Mouse (Mus musculus) myocyte (in vitro differentiated cells): ENCODE measurements around the gene Fars2.

ENCODE experiments used
- CEBPB ChIP-seq: IDR thresholded peaks from 2 replicates; pipeline ENCODE4 v1.6.1; 2011; ENCODE audit warnings: mild to moderate bottlenecking, moderate library complexity; ENCODE audit not compliant: poor library complexity, insufficient read depth, severe bottlenecking
- MYOD1 ChIP-seq, 3 experiments: IDR thresholded peaks; one replicate each; pipeline ENCODE4 v1.6.1; 2011; ENCODE audit warnings: control low read depth in 2 of 3, low read depth in 2 of 3, mild to moderate bottlenecking in 2 of 3, moderate library complexity in 1 of 3; ENCODE audit not compliant: insufficient read length in 2 of 3, control insufficient read depth in 1 of 3
- MYOG ChIP-seq, 3 experiments: IDR thresholded peaks; one replicate each; pipeline ENCODE4 v1.6.1; 2011; ENCODE audit warnings: control low read depth in 2 of 3, low read depth in 2 of 3, mild to moderate bottlenecking in 2 of 3; ENCODE audit not compliant: insufficient read length in 2 of 3, control insufficient read depth in 1 of 3, insufficient read depth in 1 of 3
- POLR2A ChIP-seq: IDR thresholded peaks from one replicate; pipeline ENCODE4 v1.6.1; 2011; ENCODE audit warnings: low read depth, mild to moderate bottlenecking, control low read depth, moderate library complexity; ENCODE audit not compliant: insufficient read length
- POLR2AphosphoS2 ChIP-seq: IDR thresholded peaks from one replicate; pipeline ENCODE4 v1.6.1; 2011; ENCODE audit warnings: low read depth, control low read depth; ENCODE audit not compliant: insufficient read length
- REST ChIP-seq: IDR thresholded peaks from one replicate; pipeline ENCODE4 v1.6.1; 2011; ENCODE audit warnings: mild to moderate bottlenecking, control low read depth, moderate library complexity; ENCODE audit not compliant: insufficient read depth, insufficient read length
- TCF12 ChIP-seq: IDR thresholded peaks from one replicate; pipeline ENCODE4 v1.6.1; 2011; ENCODE audit warnings: mild to moderate bottlenecking, control low read depth; ENCODE audit not compliant: poor library complexity, insufficient read depth, severe bottlenecking

DNA sequence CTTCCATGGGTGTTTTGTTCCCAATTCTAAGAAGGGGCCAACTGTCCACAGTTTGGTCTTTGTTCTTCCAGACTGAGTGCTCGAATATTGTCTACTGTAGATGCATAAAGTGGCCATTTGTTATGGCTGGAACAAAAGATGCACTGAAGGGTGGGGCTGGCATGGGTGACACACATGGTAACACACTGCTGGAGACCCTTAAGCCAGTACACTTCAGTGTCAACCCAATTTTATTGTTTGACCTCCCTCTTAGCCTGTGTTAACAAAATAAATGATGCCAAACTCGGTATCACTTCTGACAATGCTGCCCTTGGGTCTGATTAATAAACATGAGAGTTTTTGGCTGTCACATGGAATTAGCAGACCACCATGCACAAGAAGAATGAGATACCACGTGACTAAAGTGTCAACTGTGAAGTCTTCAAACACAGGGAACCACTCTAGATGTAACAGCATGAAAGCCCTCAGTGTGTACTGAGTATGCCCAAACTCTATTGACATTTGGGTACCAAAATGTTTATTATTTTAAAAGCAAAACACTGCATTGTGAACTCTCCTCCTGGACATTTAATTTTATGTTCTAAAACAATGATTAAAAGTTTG lies 590.0 kb downstream of the Fars2 start:
- TF ChIP-seq MYOD1 (IDR thresholded peaks at IDR 0.05; ENCODE audit: control insufficient read depth in 1 of 3, insufficient read length in 2 of 3, low read depth in 2 of 3) (no peak), POLR2A (no peak), CEBPB (no peak), POLR2AphosphoS2 (no peak), REST (no peak), TCF12 (no peak), MYOG (IDR thresholded peaks at IDR 0.05; ENCODE audit: control insufficient read depth in 1 of 3, insufficient read depth in 1 of 3, insufficient read length in 2 of 3, low read depth in 2 of 3) (no peak)
